Mouse (Mus musculus) C2C12 (cell line): ENCODE measurements around the gene Ndufv3. TPM values are rescaled to one million over a fixed set of nuclear protein-coding genes. Genes with fewer than 3 reads are reported as not detected.

Experiments
- H3K27me3 ChIP-seq: one replicate; pipeline ENCODE4 v1.6.1; 2011; ENCODE audit not compliant: control insufficient read depth, insufficient read depth, insufficient read length
- H3K36me3 ChIP-seq: one replicate; pipeline ENCODE4 v1.6.1; 2011; ENCODE audit not compliant: control insufficient read depth, insufficient read depth
- H3K4me3 ChIP-seq: one replicate; pipeline ENCODE4 v1.5.1; 2011; ENCODE audit warnings: mild to moderate bottlenecking, control low read depth; ENCODE audit not compliant: poor library complexity, insufficient read depth, severe bottlenecking
- H3K79me2 ChIP-seq: one replicate; pipeline ENCODE4 v1.6.1; 2011; ENCODE audit not compliant: control insufficient read depth, insufficient read depth
- H3K79me3 ChIP-seq: one replicate; pipeline ENCODE4 v1.6.1; 2011; ENCODE audit warnings: low read depth, control low read depth
- H3ac ChIP-seq: one replicate; pipeline ENCODE3; 2011; ENCODE audit warnings: low read depth; ENCODE audit not compliant: control insufficient read depth, insufficient read length
- CEBPB ChIP-seq: IDR thresholded peaks from one replicate; pipeline ENCODE4 v1.6.1; 2011; ENCODE audit warnings: low read depth, mild to moderate bottlenecking, control low read depth, moderate library complexity
- CTCF ChIP-seq: IDR thresholded peaks from one replicate; pipeline ENCODE4 v1.5.1; 2011; ENCODE audit not compliant: control insufficient read depth, insufficient read depth, insufficient read length
- FOSL1 ChIP-seq: IDR thresholded peaks from one replicate; pipeline ENCODE4 v1.8.0; 2011; ENCODE audit warnings: mild to moderate bottlenecking, low read length; ENCODE audit not compliant: poor library complexity, insufficient read depth, severe bottlenecking
- MAX ChIP-seq: IDR thresholded peaks from one replicate; pipeline ENCODE4 v1.6.1; 2011; ENCODE audit warnings: mild to moderate bottlenecking, control low read depth
- MYOD1 ChIP-seq: IDR thresholded peaks from one replicate; pipeline ENCODE4 v1.6.1; 2011; ENCODE audit warnings: low read depth; ENCODE audit not compliant: control insufficient read depth, insufficient read length
- MYOG ChIP-seq: IDR thresholded peaks from one replicate; pipeline ENCODE4 v1.6.1; 2011; ENCODE audit not compliant: control insufficient read depth, insufficient read length; ENCODE audit errors: extremely low read depth
- USF1 ChIP-seq: IDR thresholded peaks from one replicate; pipeline ENCODE4 v1.6.1; 2011; ENCODE audit warnings: low read depth, mild to moderate bottlenecking, control low read depth, moderate library complexity
- polyA plus RNA-seq: library from polyadenylated mRNA; unstranded; fragments of >200 nt; fragmentation: generic; extraction: Trizol; gene quantifications from one replicate; pipeline ENCODE4 v1.2.1, GENCODE M21; 2012; ENCODE audit warnings: missing spikeins

The Ndufv3 gene
- polyA plus RNA-seq, 1 experiment = 178 TPM

DNA sequence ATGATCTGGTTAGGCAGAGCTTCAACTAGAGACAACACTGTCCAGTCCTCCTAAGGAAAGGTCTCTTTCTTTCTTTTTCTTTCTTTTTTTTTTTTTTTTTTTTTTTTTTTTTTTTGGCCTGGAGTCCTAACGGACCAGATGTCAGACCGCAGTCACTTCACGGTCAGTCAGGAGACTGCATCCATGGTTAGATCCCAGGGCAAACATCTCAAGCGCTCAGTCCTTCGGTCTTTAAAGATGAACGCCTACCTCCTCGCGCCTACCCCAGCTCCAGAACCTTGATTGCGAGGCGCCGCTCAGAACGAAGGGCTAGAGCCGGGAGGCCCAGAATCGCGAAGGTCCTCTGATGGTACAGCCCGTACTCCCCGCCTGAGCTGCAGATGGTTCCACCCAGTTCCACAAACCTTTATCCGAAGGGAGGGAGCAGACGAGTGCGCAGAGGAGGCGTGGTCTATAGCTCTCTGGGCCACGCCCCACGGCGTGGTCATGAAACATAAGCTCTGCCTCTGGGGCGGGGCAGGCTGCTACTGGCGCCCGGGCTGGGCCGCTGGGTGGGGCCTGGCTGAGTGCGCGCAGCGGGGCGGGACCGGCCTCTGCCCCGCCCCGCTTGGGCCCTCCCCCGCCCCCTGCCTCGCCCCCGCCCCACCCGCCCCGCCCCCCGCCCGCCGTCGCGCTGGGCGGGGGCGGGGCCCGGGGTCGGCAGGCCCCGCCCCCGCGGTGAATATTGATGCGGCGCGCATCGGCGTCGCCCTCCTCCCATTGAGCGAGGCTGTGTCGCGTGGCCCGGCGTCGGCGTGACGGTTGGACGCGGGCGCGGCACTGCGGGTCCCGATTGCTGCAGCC lies 44.3 kb downstream of the Ndufv3 start, which contains the start of gene Pknox1:
Gene Pknox1, plus strand, starts transcription at position 720 of the 843 bp plus-strand sequence.
- Histone ChIP-seq H3K36me3 (peaks cover 4% of the 10 kb centered on the region), H3K79me2 (peaks cover 40% of the 10 kb centered on the region), H3K27me3 (no peaks in the 10 kb centered on the region), H3ac (peak within 1 kb of the TSS; percentile 96), H3K4me3 (peak within 1 kb of the TSS; percentile 68), H3K79me3 (peaks cover 32% of the 10 kb centered on the region)
- TF ChIP-seq MYOD1 = no peak
- peak; percentile 30 for TF ChIP-seq MAX
- no peak for TF ChIP-seq CEBPB
- no peak for TF ChIP-seq CTCF
- TF ChIP-seq FOSL1 = no peak
- TF ChIP-seq USF1 = peak; percentile 23

DNA sequence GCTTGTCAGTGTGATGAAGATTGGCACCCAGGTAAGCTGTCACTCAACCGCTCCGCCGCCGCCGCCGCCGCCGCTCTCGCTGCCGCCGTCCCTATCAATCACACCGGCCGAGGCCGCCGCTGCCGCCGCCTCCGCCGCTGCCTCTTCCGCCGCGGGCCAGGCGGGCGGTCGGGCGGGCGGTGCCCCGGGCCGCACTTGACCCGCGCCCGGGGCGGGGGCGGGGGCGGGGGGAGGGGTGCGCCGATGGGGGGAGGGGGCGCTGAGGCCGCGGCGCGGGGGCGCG lies 44.9 kb downstream of the Ndufv3 start:
- H3K36me3 ChIP-seq = peaks cover 4% of the 10 kb centered on the region
- H3K79me3 ChIP-seq = peaks cover 33% of the 10 kb centered on the region
- H3K79me2 ChIP-seq = peaks cover 46% of the 10 kb centered on the region
- peak overlapping the region; percentile 68 for H3K4me3 ChIP-seq
- no peaks in the 10 kb centered on the region for H3K27me3 ChIP-seq
- peak overlapping the region; percentile 96 for H3ac ChIP-seq
- TF ChIP-seq MAX (no peak), CEBPB (no peak), USF1 (no peak), FOSL1 (no peak), MYOG (no peak)

DNA sequence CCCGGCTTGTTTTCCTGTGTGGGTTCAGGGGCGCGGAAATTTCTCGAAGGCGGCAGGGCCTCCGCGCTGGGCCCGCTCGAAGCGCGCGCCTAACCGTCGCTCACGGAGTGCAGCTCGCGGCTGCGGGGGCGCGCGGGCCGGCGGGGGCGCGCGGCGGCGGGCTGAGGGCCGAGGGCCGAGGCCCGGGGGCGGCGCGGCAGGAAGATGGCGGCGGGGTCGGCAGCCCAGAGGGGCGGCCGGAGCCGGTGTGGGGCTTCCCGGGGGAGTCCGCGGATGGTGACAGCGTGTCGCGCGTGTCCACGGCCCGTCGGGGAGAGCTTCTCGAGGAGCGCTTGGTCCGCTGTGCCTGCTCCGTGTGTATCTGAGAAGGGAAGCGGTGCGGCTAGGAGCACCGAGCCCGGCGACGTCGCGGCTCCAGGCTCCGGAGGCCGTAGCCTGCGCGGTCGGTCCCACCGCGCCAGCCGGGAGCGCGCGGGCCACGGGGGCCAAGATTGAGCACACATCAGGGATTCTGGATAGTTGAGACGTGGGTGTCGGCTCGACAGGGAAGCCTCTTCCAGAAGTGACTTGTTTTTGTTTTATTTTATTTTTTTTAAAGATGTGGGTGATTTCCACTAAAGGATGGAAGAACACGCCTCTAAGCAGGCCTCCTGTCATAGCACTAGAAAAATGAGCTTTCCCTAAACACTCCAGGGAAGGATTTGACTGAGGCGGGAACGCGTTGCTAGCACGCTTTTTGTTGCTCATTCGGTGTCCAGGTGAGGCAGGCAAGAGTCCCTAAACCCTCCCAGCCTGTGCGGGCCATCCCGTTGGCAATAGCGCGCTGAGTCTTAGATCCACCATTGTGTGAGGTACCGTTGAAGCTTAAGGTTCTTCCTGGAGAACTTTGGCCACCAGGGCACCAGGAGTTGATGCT lies 45.5 kb downstream of the Ndufv3 start:
- peaks cover 33% of the 10 kb centered on the region for H3K79me3 ChIP-seq
- TF ChIP-seq CTCF = no peak
- no peak for TF ChIP-seq MAX
- TF ChIP-seq MYOG = no peak
- peaks cover 4% of the 10 kb centered on the region for H3K36me3 ChIP-seq
- H3K4me3 ChIP-seq = peak overlapping the region; percentile 68
- H3K79me2 ChIP-seq = peaks cover 52% of the 10 kb centered on the region
- H3K27me3 ChIP-seq = no peaks in the 10 kb centered on the region
- H3ac ChIP-seq = peak overlapping the region; percentile 96

DNA sequence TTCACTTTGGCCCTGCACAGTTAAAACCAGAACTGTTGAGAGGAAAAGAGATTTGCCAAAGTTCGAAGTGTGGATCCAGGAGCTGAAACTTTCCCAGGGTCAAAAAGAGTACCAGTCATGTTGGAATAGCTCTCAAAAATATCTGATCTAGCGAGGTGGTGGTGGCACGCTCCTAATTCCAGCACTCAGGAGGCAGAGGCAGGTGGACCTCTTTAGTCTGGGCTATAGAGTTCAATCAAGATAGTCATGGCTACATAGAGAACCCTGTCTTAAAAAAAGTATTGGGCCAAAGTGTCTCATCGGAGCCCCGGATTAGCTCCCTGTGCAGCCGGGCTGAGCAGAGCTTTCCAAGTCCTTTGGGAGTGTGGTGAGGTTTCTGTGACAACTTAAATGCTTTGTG lies 46.4 kb downstream of the Ndufv3 start:
- Histone ChIP-seq H3K27me3 (no peaks in the 10 kb centered on the region), H3K79me2 (peaks cover 61% of the 10 kb centered on the region), H3ac (no peak overlapping the region), H3K36me3 (peaks cover 4% of the 10 kb centered on the region), H3K4me3 (peak overlapping the region; percentile 68), H3K79me3 (peaks cover 35% of the 10 kb centered on the region)
- no peak for TF ChIP-seq CEBPB
- no peak for TF ChIP-seq MAX
- TF ChIP-seq MYOD1 = no peak
- no peak for TF ChIP-seq FOSL1
- no peak for TF ChIP-seq USF1
- no peak for TF ChIP-seq CTCF
- no peak for TF ChIP-seq MYOG

DNA sequence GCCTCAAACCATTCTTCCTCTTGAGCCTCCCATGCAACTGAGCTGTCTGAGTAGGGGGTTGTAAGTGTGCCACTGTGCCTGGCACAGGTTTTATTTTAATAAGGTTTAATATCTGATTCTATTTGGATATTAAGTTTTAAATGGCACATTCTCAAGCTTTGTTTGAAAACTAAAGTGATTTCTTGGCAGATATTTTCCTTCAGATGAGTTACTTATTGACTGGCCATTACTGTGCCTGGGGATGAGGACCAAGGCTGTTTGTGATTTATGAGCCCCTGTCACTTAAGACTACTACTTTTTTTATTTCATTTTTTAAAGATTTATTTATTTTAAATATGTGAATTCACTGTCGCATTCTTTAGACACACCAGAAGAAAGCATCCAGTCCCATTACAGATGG lies 49.8 kb downstream of the Ndufv3 start:
- H3ac ChIP-seq = no peak overlapping the region
- H3K27me3 ChIP-seq = no peaks in the 10 kb centered on the region
- TF ChIP-seq USF1 = no peak
- TF ChIP-seq MYOD1 = no peak
- no peak for TF ChIP-seq CTCF
- no peak for TF ChIP-seq MYOG
- no peak for TF ChIP-seq CEBPB
- TF ChIP-seq FOSL1 = no peak
- no peak for TF ChIP-seq MAX
- peaks cover 35% of the 10 kb centered on the region for H3K79me3 ChIP-seq
- no peak overlapping the region for H3K4me3 ChIP-seq
- peaks cover 4% of the 10 kb centered on the region for H3K36me3 ChIP-seq
- H3K79me2 ChIP-seq = peaks cover 74% of the 10 kb centered on the region

DNA sequence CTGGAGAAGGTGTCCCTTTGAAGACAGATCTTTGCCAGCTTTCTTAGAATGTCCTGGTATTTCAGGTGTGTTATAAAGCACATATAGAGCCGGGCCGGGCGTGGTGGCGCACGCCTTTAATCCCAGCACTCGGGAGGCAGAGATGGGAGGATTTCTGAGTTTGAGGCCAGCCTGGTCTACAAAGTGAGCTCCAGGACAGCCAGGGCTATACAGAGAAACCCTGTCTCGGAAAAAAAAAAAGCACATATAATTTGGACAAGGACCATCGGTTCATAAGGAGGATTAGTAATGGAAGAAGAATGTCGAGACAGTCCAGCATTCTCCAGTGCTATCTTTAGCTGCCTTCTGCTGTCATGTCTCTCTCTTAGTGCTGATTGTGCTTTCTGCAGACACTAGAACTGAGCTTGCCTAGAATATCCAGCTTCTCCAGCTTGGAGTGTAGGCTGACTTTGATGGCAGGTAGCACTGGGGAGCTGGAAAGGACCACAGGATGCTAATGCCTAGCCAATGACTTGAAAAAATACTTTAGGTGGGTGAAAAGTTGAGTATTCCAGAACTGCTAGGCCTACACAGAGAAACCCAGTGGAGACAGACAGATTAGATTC lies 50.5 kb downstream of the Ndufv3 start:
- peaks cover 4% of the 10 kb centered on the region for H3K36me3 ChIP-seq
- H3K27me3 ChIP-seq = no peaks in the 10 kb centered on the region
- no peak overlapping the region for H3ac ChIP-seq
- TF ChIP-seq FOSL1 = no peak
- no peak for TF ChIP-seq CTCF
- no peak for TF ChIP-seq MAX
- H3K4me3 ChIP-seq = no peak overlapping the region
- peaks cover 35% of the 10 kb centered on the region for H3K79me3 ChIP-seq
- H3K79me2 ChIP-seq = peaks cover 73% of the 10 kb centered on the region
